ENCODE assay signal across 8 mouse cellular contexts in the genomic region with DNA sequence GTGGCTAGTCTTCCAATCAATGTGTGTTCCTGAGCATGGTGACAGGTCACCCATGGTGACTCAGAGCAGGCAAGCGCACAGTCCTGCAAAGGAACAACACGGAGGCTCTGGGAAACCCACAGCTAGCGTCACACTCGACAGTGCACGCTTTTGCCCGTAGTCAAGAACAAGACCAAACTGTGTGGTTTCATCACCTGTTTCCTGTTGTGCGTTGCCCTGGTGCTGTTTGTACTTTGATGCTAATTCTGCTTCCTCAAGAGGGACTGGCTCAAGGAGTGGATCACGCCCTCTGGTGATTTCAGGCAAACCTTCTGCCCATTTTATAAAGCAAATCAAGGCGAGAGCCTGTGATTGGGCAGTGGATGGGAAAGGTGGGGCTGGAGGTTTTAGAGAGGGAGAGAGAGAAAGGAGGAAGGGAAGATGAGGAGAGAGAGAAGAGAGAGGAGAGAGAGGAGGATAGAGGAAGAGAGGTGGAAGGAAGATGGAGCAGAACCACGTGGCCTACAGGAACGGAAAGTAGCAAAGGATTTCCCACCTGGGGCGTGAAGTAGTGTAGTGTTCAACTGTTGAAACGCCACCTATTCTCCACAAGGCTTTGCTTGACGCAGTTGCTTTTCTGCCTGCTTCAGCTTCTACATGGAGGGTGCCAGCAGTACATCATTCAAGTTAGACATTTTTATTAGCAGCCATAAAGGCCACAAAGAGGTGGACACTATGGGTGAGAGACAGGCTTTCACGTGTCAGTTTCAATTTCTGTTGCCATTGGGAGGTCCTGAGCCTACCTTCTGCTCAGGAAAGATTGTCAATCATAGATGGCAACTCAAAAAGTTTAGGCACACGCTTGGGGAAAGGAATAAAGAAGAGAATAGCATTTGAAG. TPM values are rescaled to one million over a fixed set of nuclear protein-coding genes. Genes with fewer than 3 reads are reported as not detected.
DNase-seq lines count a peak whose midpoint lies in the region; TF ChIP-seq lines count a peak whose summit lies in the region.

No protein-coding gene starts in this region.

- no peaks in the 10 kb centered on the region for H3K36me3 ChIP-seq in CH12.LX (replicated peaks in 1 of 2; ENCODE audit: control insufficient read depth in 1 of 2, insufficient read depth in 1 of 2, low read length in 1 of 2)

- H3K27ac ChIP-seq in CH12.LX (ENCODE audit: insufficient read depth, low read depth) = no peak overlapping the region
- H3K27ac ChIP-seq in layer of hippocampus, adult 2 months = no peak overlapping the region

- dilution Hi-C loops in CH12.LX (cut with MboI; ENCODE audit: extremely low pct_ligation_motif_present, extremely low pct_unique_long_range_greater_than_20kb, low sequenced_read_pairs) = no loop called here

- H3K4me1 ChIP-seq in CH12.LX (ENCODE audit: control insufficient read depth in 1 of 2, insufficient read depth in 2 of 2) = peaks cover 7 to 22% of the 10 kb centered on the region in 2 experiments

- TF ChIP-seq RAD21 in CH12.LX (IDR thresholded peaks at IDR 0.05; ENCODE audit: low read depth, low read length) = no peak; the same call in 1 of the 2 replicates

- H3K79me2 ChIP-seq in CH12.LX (replicated peaks; ENCODE audit: control insufficient read depth, extremely low read depth, insufficient read depth, poor library complexity, severe bottlenecking) = no peaks in the 10 kb centered on the region

- peak overlapping the region; percentile 31 for H3K4me2 ChIP-seq in CH12.LX (ENCODE audit: insufficient read depth, low read depth, poor library complexity, severe bottlenecking)

- TF ChIP-seq EP300 in CH12.LX (IDR thresholded peaks at IDR 0.05; ENCODE audit: low read length) = peak; percentile 80

- DNase-seq in adrenal gland, adult (ENCODE audit: inconsistent age in 2 of 2, low spot score in 1 of 2) = peak; percentile 39 to 60
- no peak for DNase-seq in adrenal gland, adult 8-10 months
- DNase-seq in CH12.LX (ENCODE audit: extremely low read depth) = peak; percentile 90
- DNase-seq in large intestine, adult 2 months (ENCODE audit: low read depth, low spot score) = peak; percentile 67
- peak; percentile 49 for DNase-seq in spleen, adult 12 weeks (ENCODE audit: low spot score)
- no peak for DNase-seq in gastrocnemius, postnatal 14 days
- no peak for DNase-seq in layer of hippocampus, adult 2 months (ENCODE audit: low spot score in 2 of 2)
- no peak for DNase-seq in heart, adult 8-10 months (ENCODE audit: low spot score)

- in situ Hi-C loops in CH12.LX (cut with MboI; ENCODE audit: low pct_ligation_motif_present, low pct_unique_long_range_greater_than_20kb, low sequenced_read_pairs) = loop anchor here (25.0 kb wide), 1 partner anchor 239 kb away; no protein-coding TSS in a partner anchor

- H3K9me3 ChIP-seq in CH12.LX (replicated peaks; ENCODE audit: low read length) = peaks cover 7% of the 10 kb centered on the region

- intact Hi-C loops in gastrocnemius, postnatal 14 days (cut with DNase I; ENCODE audit: low total_unique reads) = loop anchor here (5.0 kb wide), 1 partner anchor 64 kb away; a partner anchor contains a TSS

- 17% methylated on average over 16 of the region's 16 CpGs for WGBS in large intestine, adult 2 months

- peak overlapping the region in 1 of 3 experiments; percentile 20 for H3K4me3 ChIP-seq in CH12.LX (replicated peaks in 1 of 3; ENCODE audit: low read depth in 2 of 3, low read length in 2 of 3, poor library complexity in 1 of 3)
- no peak overlapping the region for H3K4me3 ChIP-seq in layer of hippocampus, adult 2 months

- peak in 1 of 2 experiments; percentile 26; a peak in 1 of 4 replicates for TF ChIP-seq CTCF in CH12.LX (conservative IDR thresholded peaks at IDR 0.05 in 1 of 2, IDR thresholded peaks at IDR 0.05 in 1 of 2; ENCODE audit: low read depth in 2 of 2, low read length in 2 of 2)
- TF ChIP-seq CTCF in layer of hippocampus, adult 2 months (conservative IDR thresholded peaks at IDR 0.05) = no peak

- TF ChIP-seq POLR2A in CH12.LX (IDR thresholded peaks at IDR 0.05; ENCODE audit: low read depth, low read length) = no peak

- peak overlapping the region; percentile 2; the same call in 1 of the 2 replicates for H3K9ac ChIP-seq in CH12.LX (ENCODE audit: insufficient read depth, low read depth)

- no peaks in the 10 kb centered on the region for H3K27me3 ChIP-seq in CH12.LX (replicated peaks)

TF ChIP-seq in CH12.LX, 34 proteins besides CTCF, POLR2A, EP300 and RAD21:
- TF ChIP-seq PAX5 (IDR thresholded peaks at IDR 0.05; ENCODE audit: low read length) (no peak), CHD2 (IDR thresholded peaks at IDR 0.05; ENCODE audit: low read length) (peak; percentile 50; the same call in 1 of the 2 replicates), NELFE (IDR thresholded peaks at IDR 0.05; ENCODE audit: low read depth, low read length) (0 out of 2 replicates have a peak, but pooled peaks have one; percentile 18), E2F4 (IDR thresholded peaks at IDR 0.05; ENCODE audit: insufficient replicate concordance, low read depth, low read length) (no peak), UBTF (IDR thresholded peaks at IDR 0.05; ENCODE audit: low read depth, low read length) (no peak), MYC (IDR thresholded peaks at IDR 0.05; ENCODE audit: low read depth, low read length) (no peak; the same call in 1 of the 2 replicates), SMC3 (IDR thresholded peaks at IDR 0.05; ENCODE audit: low read depth, low read length) (peak; percentile 24), USF2 (conservative IDR thresholded peaks at IDR 0.05; ENCODE audit: low read depth, low read length) (peak; percentile 30), ELF1 (IDR thresholded peaks at IDR 0.05; ENCODE audit: low read depth, low read length) (peak; percentile 64), ZNF384 (IDR thresholded peaks at IDR 0.05; ENCODE audit: low read depth, low read length) (no peak), MEF2A (IDR thresholded peaks at IDR 0.05; ENCODE audit: borderline replicate concordance, low read depth, low read length) (peak; percentile 80; the same call in 1 of the 2 replicates), MXI1 (IDR thresholded peaks at IDR 0.05; ENCODE audit: low read depth, low read length) (peak; percentile 78), GABPA (IDR thresholded peaks at IDR 0.05; ENCODE audit: insufficient replicate concordance, low read depth, low read length) (no peak), IRF4 (IDR thresholded peaks at IDR 0.05; ENCODE audit: low read depth, low read length) (peak; percentile 87), RCOR1 (conservative IDR thresholded peaks at IDR 0.05; ENCODE audit: low read depth, low read length) (peak; percentile 90), ETS1 (conservative IDR thresholded peaks at IDR 0.05; ENCODE audit: low read depth, low read length) (peak; percentile 100), TBP (conservative IDR thresholded peaks at IDR 0.05; ENCODE audit: low read depth, low read length) (no peak), TCF12 (IDR thresholded peaks at IDR 0.05; ENCODE audit: low read depth, low read length) (peak; percentile 91), MAZ (IDR thresholded peaks at IDR 0.05; ENCODE audit: low read depth, low read length) (0 out of 2 replicates have a peak, but pooled peaks have one; percentile 34), BHLHE40 (IDR thresholded peaks at IDR 0.05; ENCODE audit: low read depth, low read length) (peak; percentile 99), NRF1 (IDR thresholded peaks at IDR 0.05; ENCODE audit: low read depth, low read length) (peak; percentile 61), USF1 (IDR thresholded peaks at IDR 0.05; ENCODE audit: low read depth, low read length) (peak; percentile 59), HCFC1 (IDR thresholded peaks at IDR 0.05; ENCODE audit: low read depth, low read length) (no peak), CHD1 (IDR thresholded peaks at IDR 0.05; ENCODE audit: low read depth, low read length) (no peak), POLR2AphosphoS2 (IDR thresholded peaks at IDR 0.05; ENCODE audit: low read depth, low read length) (no peak), JUND (conservative IDR thresholded peaks at IDR 0.05; ENCODE audit: low read depth, low read length) (peak; percentile 60), SIN3A (IDR thresholded peaks at IDR 0.05; ENCODE audit: low read length) (peak; percentile 96), MAX (IDR thresholded peaks at IDR 0.05; ENCODE audit: low read length) (peak; percentile 91), JUN (IDR thresholded peaks at IDR 0.05; ENCODE audit: insufficient read depth, low read depth, low read length) (no peak; the same call in 1 of the 2 replicates), ZKSCAN1 (IDR thresholded peaks at IDR 0.05; ENCODE audit: borderline replicate concordance, low read depth, low read length) (no peak), KAT2A (IDR thresholded peaks at IDR 0.05; ENCODE audit: insufficient replicate concordance, low read length) (no peak), ZC3H11A (IDR thresholded peaks at IDR 0.05; ENCODE audit: low read depth, low read length) (no peak), MAFK (IDR thresholded peaks at IDR 0.05; ENCODE audit: insufficient replicate concordance, low read length) (0 out of 2 replicates have a peak, but pooled peaks have one; percentile 48), ZMIZ1 (IDR thresholded peaks at IDR 0.05; ENCODE audit: low read depth, low read length) (no peak)

RNA-seq across cellular contexts. Expression of a gene that starts 59.2 kb away (rescaled TPM):
- 100 to 1,000 TPM in 2 of 4 experiments, 10 to 100 TPM in 2; 70.7 to 112 (median 90.9) TPM for total RNA-seq in adrenal gland, adult 8-10 months (2022)
- 46.0 and 48.0 TPM in 2 replicates for total RNA-seq in CH12.LX (2012; rRNA removed)
- 99.4 and 100 TPM in 2 replicates for total RNA-seq in CH12.LX (2014; rRNA removed)
- 69.6 and 76.9 TPM in 2 replicates for polyA plus RNA-seq in CH12.LX (2012; ENCODE audit: insufficient read length, low read depth)
- 22.5 and 25.2 TPM in 2 replicates for polyA plus RNA-seq in large intestine, adult 2 months (2012; rRNA removed)
- total RNA-seq in gastrocnemius, postnatal 14 days (2021) = 10 to 100 TPM; 15.6 to 15.9 TPM
- total RNA-seq in layer of hippocampus, adult 2 months (2021) = 10 to 100 TPM; 41.5 to 47.6 TPM
- total RNA-seq in heart, adult 8-10 months (2022) = 10 to 100 TPM; 11.7 to 13.5 (median 12.8) TPM

Comparison
In these comparisons a context has a peak if more than half of its experiments do, and no peak if none do; other contexts are left out.
1. DNase-seq: peak in adrenal gland, adult (2 of 2), CH12.LX (single experiment), large intestine, adult 2 months (single experiment) and spleen, adult 12 weeks (single experiment); none in adrenal gland, adult 8-10 months (single experiment), gastrocnemius, postnatal 14 days (single experiment), layer of hippocampus, adult 2 months (0 of 2) and heart, adult 8-10 months (single experiment).